Mouse (Mus musculus): ENCODE results near the gene Glg1. TPM values are rescaled to one million over a fixed set of nuclear protein-coding genes. Genes with fewer than 3 reads are reported as not detected.
A peak's percentile ranks its signal among the peaks of the same experiment; 100 is the strongest.
"Not testable (repeated sequence)": the region's sequence is repeated elsewhere in the genome, so short reads cannot be mapped to it uniquely, and the experiment has no call there.

Glg1 gene
- total RNA-seq (2018; cell fraction: chromatin; rRNA removed), result 10 to 100 TPM; 13.1 to 73.9 (median 45.0) TPM
- 100 to 1,000 TPM in 1 of 26 experiments, 10 to 100 TPM in 25; 24.1 to 108 (median 58.6) TPM for total RNA-seq (2018; cell fraction: cytosol; rRNA removed)
- total RNA-seq (2018; cell fraction: nucleus; rRNA removed), result 100 to 1,000 TPM in 14 of 26 experiments, 10 to 100 TPM in 12; 53.3 to 221 (median 101) TPM
- 64.0 to 109 TPM (median 66.5 TPM) in 3 replicates for polyA plus RNA-seq (2018)

GRCm38 (mm10) chr8:111258631-111259407, at the start of gene Glg1:
TSS of gene Glg1 (minus strand) at chr8:111259216.
- H3K79me2 ChIP-seq (ENCODE audit: inconsistent target), result peaks cover 52% of the 10 kb centered on the region
- peak within 1 kb of the TSS; percentile 84 for H3K4me3 ChIP-seq (ENCODE audit: inconsistent target)
- under 1% methylated on average over 61 of the region's 76 CpGs for WGBS (ENCODE audit: missing documents)
- no peaks in the 10 kb centered on the region for H3K36me3 ChIP-seq (ENCODE audit: inconsistent target)
- peak within 1 kb of the TSS; percentile 76 for H3K27ac ChIP-seq

DNA sequence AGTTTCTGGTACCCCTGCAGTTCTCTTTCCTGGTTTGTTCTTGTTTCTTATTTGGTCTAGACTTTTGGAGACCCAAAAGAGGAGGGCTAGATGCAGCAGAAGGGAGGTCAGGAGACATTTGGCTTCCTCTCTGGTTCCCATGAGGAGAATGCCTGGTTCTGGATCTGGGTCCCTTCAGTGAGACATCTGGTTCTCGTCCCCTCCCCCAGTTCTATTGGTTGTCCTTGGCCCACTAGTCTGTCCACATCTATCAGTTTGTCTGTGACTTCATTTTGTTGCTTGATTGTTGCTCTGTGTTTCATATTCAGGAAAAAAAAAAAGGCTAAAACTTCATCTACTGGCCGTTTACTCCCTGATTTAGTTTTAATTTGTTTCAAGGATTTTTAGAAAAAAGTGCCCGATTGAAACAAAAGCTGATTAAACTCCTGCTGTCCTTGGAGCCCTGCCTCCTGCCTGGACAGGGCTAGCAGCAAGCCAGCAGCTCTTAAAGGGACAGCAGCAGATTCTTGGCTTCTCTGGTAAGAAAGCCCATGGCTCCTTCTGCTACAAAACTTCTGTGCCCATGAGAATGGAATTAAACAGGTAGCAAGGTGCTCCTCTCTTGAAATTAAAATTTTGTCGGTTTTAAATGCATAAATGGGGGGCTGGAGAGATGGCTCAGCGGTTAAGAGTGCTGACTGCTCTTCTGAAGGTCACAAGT, 46.2 kb upstream of the Glg1 start:
- 79% methylated on average over 5 of the region's 5 CpGs for WGBS (ENCODE audit: missing documents)
- H3K27ac ChIP-seq, result no peak overlapping the region
- no peak overlapping the region for H3K4me3 ChIP-seq (ENCODE audit: inconsistent target)
- no peaks in the 10 kb centered on the region for H3K79me2 ChIP-seq (ENCODE audit: inconsistent target)
- H3K36me3 ChIP-seq (ENCODE audit: inconsistent target), result 0 out of 2 replicates have a peak, but pooled peaks cover under 1% of the 10 kb centered on the region

- H3K79me2 ChIP-seq (ENCODE audit: inconsistent target), result peaks cover 4% of the 10 kb centered on the region
- H3K36me3 ChIP-seq (ENCODE audit: inconsistent target), result no peaks in the 10 kb centered on the region
- no peak overlapping the region for H3K4me3 ChIP-seq (ENCODE audit: inconsistent target)
- no peak overlapping the region for H3K27ac ChIP-seq
- WGBS (ENCODE audit: missing documents), result 97% methylated on average over 3 of the region's 3 CpGs
These were observed 45.3 kb upstream of the Glg1 start for GRCm38 (mm10) chr8:111304359-111304758.

GRCm38 (mm10) chr8:111303076-111303803, 44.2 kb upstream of the Glg1 start:
- not testable (repeated sequence) for H3K4me3 ChIP-seq (ENCODE audit: inconsistent target); H3K27ac ChIP-seq; H3K36me3 ChIP-seq (ENCODE audit: inconsistent target)
- peaks cover 15% of the 10 kb centered on the region for H3K79me2 ChIP-seq (ENCODE audit: inconsistent target)
- WGBS (ENCODE audit: missing documents), result 86% methylated on average over 5 of the region's 5 CpGs

DNA sequence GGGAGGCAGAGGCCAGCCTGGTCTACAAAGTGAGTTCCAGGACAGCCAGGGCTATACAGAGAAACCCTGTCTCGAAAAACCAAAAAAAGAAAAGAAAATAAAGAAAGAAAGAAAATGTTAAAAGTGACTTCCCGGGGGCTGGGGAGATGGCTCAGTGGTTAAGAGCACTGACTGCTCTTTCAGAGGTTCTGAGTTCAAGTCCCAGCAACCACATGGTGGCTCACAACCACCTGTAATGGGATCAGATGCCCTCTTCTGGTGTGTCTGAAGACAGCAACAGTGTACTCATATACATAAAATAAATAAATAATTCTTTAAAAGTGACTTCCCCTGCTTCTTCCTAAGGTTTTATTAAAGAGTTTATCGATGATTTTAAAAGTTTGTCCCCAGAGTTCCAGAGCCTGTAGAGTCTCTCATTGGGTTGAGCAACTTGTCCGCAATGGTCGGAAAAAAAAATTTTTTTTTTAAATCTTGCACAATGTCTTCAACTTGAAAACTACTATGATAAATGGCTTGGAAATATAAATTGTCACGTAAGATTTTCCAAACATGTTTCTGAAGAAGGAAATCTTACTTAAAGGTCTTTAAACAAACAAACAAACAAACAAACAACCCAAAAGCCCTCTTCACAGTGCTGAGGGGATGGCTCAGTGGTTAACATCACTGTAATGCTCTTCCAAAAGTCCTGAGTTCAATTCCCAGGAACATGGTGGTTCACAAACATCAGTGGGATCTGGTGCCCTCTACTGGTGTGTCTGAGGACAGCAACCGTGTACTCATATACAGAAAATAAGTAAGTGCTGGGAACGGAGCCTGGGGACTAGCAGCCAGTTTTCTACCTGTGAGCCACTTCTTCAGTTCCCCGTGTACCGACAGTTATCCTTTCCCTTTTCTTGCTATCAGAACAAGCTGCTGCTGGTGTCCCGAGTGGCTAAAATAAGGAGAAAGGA, 41.9 kb upstream of the Glg1 start:
- Histone ChIP-seq H3K36me3 (ENCODE audit: inconsistent target) (no peaks in the 10 kb centered on the region), H3K27ac (peak overlapping the region; percentile 29), H3K79me2 (ENCODE audit: inconsistent target) (peaks cover 39% of the 10 kb centered on the region), H3K4me3 (ENCODE audit: inconsistent target) (peak overlapping the region; percentile 12; the same call in 1 of the 2 replicates)
- WGBS (ENCODE audit: missing documents), result 45% methylated on average over 11 of the region's 11 CpGs

GRCm38 (mm10) chr8:111299821-111300568, 41.0 kb upstream of the Glg1 start, which contains the start of gene Rfwd3:
TSS of gene Rfwd3 (minus strand) at chr8:111300222.
- 2% methylated on average over 66 of the region's 67 CpGs for WGBS (ENCODE audit: missing documents)
- peaks cover 48% of the 10 kb centered on the region for H3K79me2 ChIP-seq (ENCODE audit: inconsistent target)
- H3K4me3 ChIP-seq (ENCODE audit: inconsistent target), result peak within 1 kb of the TSS; percentile 89
- H3K36me3 ChIP-seq (ENCODE audit: inconsistent target), result no peaks in the 10 kb centered on the region
- H3K27ac ChIP-seq, result peak within 1 kb of the TSS; percentile 69

- H3K36me3 ChIP-seq (ENCODE audit: inconsistent target), result no peaks in the 10 kb centered on the region; the same call in 1 of the 2 replicates
- peak overlapping the region; percentile 89 for H3K4me3 ChIP-seq (ENCODE audit: inconsistent target)
- H3K27ac ChIP-seq, result peak overlapping the region; percentile 69
- WGBS (ENCODE audit: missing documents), result 2% methylated on average over 27 of the region's 28 CpGs
- peaks cover 54% of the 10 kb centered on the region for H3K79me2 ChIP-seq (ENCODE audit: inconsistent target)
These were observed 40.4 kb upstream of the Glg1 start for GRCm38 (mm10) chr8:111299363-111299820.

GRCm38 (mm10) chr8:111298011-111298410, 39.0 kb upstream of the Glg1 start:
- peaks cover 10% of the 10 kb centered on the region; the same call in 1 of the 2 replicates for H3K36me3 ChIP-seq (ENCODE audit: inconsistent target)
- H3K79me2 ChIP-seq (ENCODE audit: inconsistent target), result peaks cover 68% of the 10 kb centered on the region
- 82% methylated on average over 1 of the region's 1 CpGs for WGBS (ENCODE audit: missing documents)
- H3K27ac ChIP-seq, result no peak overlapping the region
- no peak overlapping the region for H3K4me3 ChIP-seq (ENCODE audit: inconsistent target)

DNA sequence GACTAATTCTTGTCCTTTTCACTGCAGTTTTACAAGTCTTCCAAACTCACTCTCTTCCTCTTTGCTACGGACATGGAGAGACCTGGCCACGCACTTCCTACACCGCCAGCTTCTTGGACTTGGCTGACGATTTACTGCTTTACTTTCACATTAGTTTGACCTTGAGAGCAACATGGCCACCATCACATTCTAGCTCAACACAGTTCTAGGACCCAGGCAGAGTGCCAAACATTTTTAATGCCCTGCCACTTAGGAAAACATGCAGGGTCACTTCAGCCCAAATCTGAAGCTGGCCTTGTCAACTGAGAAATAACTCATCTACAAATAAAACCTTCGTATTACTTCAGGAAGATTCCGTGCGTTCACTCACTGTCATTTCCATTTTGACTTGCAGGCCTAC, 32.7 kb upstream of the Glg1 start:
- 89% methylated on average over 7 of the region's 7 CpGs for WGBS (ENCODE audit: missing documents)
- H3K36me3 ChIP-seq (ENCODE audit: inconsistent target), result peaks cover 52% of the 10 kb centered on the region
- no peak overlapping the region for H3K27ac ChIP-seq
- H3K4me3 ChIP-seq (ENCODE audit: inconsistent target), result no peak overlapping the region
- peaks cover 69% of the 10 kb centered on the region for H3K79me2 ChIP-seq (ENCODE audit: inconsistent target)

DNA sequence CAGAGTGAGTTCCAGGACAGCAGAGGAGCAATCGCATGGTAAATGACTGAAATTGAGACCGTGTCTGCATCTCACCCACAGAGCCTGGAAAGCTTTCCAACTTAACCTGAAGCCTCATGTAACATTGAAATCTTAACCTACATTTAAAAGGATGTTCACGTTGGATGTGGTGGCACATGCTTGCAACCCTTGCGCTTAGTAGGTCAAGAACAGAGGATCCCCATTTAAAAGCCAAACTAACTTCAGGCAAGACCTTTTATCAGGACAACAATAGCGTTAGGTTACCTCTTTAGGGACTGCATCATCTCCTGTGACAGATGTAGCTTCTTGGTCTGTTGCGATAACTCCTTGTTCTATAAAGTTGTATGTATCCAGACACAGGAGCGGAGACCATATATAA, 31.6 kb upstream of the Glg1 start:
- WGBS (ENCODE audit: missing documents), result 96% methylated on average over 7 of the region's 7 CpGs
- no peak overlapping the region for H3K4me3 ChIP-seq (ENCODE audit: inconsistent target)

DNA sequence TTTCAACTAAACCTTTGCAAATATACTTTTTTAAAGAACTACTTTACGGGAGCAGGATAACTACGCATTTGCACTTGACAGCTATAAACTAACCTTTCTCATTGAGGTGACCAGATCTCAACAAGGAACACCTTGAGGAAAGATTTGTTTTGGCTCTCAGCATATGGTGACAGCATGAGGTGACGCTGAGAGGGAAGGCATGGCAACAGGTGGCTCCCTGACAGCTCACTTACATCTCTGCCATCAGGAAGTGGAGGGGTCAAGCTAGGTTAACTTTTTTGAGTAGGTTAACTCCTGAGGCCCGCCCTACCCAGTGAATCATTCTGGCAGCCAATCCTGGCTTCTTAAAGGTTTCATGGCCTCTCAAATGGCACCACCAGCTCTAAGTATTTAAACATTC, 26.6 kb upstream of the Glg1 start:
- no peak overlapping the region for H3K4me3 ChIP-seq (ENCODE audit: inconsistent target)
- peaks cover 67% of the 10 kb centered on the region for H3K36me3 ChIP-seq (ENCODE audit: inconsistent target)
- no peak overlapping the region for H3K27ac ChIP-seq
- H3K79me2 ChIP-seq (ENCODE audit: inconsistent target), result peaks cover 7% of the 10 kb centered on the region; the same call in 1 of the 2 replicates
- 94% methylated on average over 4 of the region's 4 CpGs for WGBS (ENCODE audit: missing documents)

More for the DNA sequence above, 31.6 kb upstream of the Glg1 start:
- H3K79me2 ChIP-seq (ENCODE audit: inconsistent target), result peaks cover 57% of the 10 kb centered on the region
- H3K27ac ChIP-seq, result no peak overlapping the region
- peaks cover 63% of the 10 kb centered on the region for H3K36me3 ChIP-seq (ENCODE audit: inconsistent target)

DNA sequence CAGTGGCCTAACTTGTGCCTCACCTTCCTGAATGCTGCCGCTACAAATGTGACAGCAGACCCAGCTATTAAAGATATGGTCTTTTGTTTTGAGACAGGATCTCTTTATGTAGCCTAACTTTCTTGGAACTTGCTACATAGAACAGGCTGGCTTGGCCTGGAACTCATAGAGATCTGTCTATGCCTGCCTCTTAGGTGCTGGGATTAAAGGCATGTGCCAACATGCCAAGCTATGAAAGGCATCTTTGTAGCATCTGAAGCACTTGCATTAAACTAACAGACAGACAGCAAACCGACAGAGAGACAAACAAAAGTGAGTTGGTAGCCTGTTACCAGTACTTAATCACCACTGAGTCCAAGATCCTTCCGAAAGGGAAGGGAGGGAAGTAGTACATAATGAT, 23.1 kb upstream of the Glg1 start:
- Histone ChIP-seq H3K27ac (no peak overlapping the region), H3K79me2 (ENCODE audit: inconsistent target) (no peaks in the 10 kb centered on the region), H3K36me3 (ENCODE audit: inconsistent target) (peaks cover 74% of the 10 kb centered on the region), H3K4me3 (ENCODE audit: inconsistent target) (no peak overlapping the region)
- WGBS (ENCODE audit: missing documents), result 80% methylated on average over 3 of the region's 3 CpGs

- no peaks in the 10 kb centered on the region for H3K79me2 ChIP-seq (ENCODE audit: inconsistent target)
- H3K4me3 ChIP-seq (ENCODE audit: inconsistent target), result no peak overlapping the region
- peaks cover 9% of the 10 kb centered on the region; the same call in 1 of the 2 replicates for H3K36me3 ChIP-seq (ENCODE audit: inconsistent target)
- no peak overlapping the region for H3K27ac ChIP-seq
- WGBS (ENCODE audit: missing documents), result 94% methylated on average over 2 of the region's 2 CpGs
These were observed 9.3 kb upstream of the Glg1 start for GRCm38 (mm10) chr8:111268277-111268676.
